Mouse (Mus musculus) heart, postnatal 10 days (tissue): Measurements from ENCODE around the gene Fam196b. TPM values are rescaled to one million over a fixed set of nuclear protein-coding genes. Genes with fewer than 3 reads are reported as not detected.

Experiments used
- total RNA-seq, 2 experiments: library from RNA; stranded (reverse); gene quantifications; 2 replicates each; pipeline ENCODE4 v1.2.3; 2021

Fam196b gene
- total RNA-seq, 2 experiments from 2014 or later: not detected

Other genes with a start within 250 kb of the Fam196b start
- not detected for gene 4930469K13Rik, start 216.3 kb upstream of the Fam196b start, total RNA-seq
- not detected for gene Foxi1, start 106.7 kb upstream of the Fam196b start, total RNA-seq